Mouse (Mus musculus) embryonic facial prominence, embryonic 14.5 days (tissue): ENCODE measurements at regions not wholly inside any gene's neighbourhood (a gene's known extent, or its start where the extent isn't known, plus 50 kb on each side); places are given as distances from the start of the nearest gene placed in this dataset.

Source experiments
- ATAC-seq: fragments of 200-750 bp; cut with Nextera tagmentation; 2 replicates; pipeline ENCODE4 v1.8.0; 2017; ENCODE audit warnings: low read depth, moderate number of reproducible peaks, moderate TSS enrichment
- DNase-seq: peaks from one replicate; pipeline ENCODE4 v3.0.0-alpha.2; 2015; ENCODE audit warnings: low spot score
- H3K27ac ChIP-seq: fragments of 300-500 bp; sonication (generic); replicated peaks from 2 replicates; pipeline ENCODE4 v1.5.1; 2014; ENCODE audit warnings: low read depth, mild to moderate bottlenecking, low read length, moderate library complexity
- H3K27me3 ChIP-seq: fragments of 300-500 bp; sonication (generic); replicated peaks from 2 replicates; pipeline ENCODE4 v1.6.1; 2014; ENCODE audit warnings: low read length; ENCODE audit not compliant: control insufficient read depth, insufficient read depth
- H3K36me3 ChIP-seq: fragments of 300-500 bp; sonication (generic); 2 replicates; pipeline ENCODE4 v1.6.1; 2014; ENCODE audit warnings: low read length, mixed read lengths; ENCODE audit not compliant: control insufficient read depth, insufficient read depth
- H3K4me1 ChIP-seq: fragments of 300-500 bp; sonication (generic); 2 replicates; pipeline ENCODE4 v1.6.1; 2014; ENCODE audit warnings: antibody characterized with exemption, low read length; ENCODE audit not compliant: control insufficient read depth, insufficient read depth
- H3K4me2 ChIP-seq: fragments of 300-500 bp; sonication (generic); 2 replicates; pipeline ENCODE4 v1.6.1; 2014; ENCODE audit warnings: low read depth, mild to moderate bottlenecking, low read length, moderate library complexity, mixed read lengths
- H3K4me3 ChIP-seq: fragments of 300-500 bp; sonication (generic); 2 replicates; pipeline ENCODE4 v1.5.1; 2014; ENCODE audit warnings: low read depth, mild to moderate bottlenecking, low read length
- H3K9ac ChIP-seq: fragments of 300-500 bp; sonication (generic); 2 replicates; pipeline ENCODE4 v1.6.1; 2014; ENCODE audit warnings: low read depth, mild to moderate bottlenecking, low read length, moderate library complexity, mixed read lengths
- H3K9me3 ChIP-seq: fragments of 300-500 bp; sonication (generic); 2 replicates; pipeline ENCODE4 v1.6.1; 2016; ENCODE audit warnings: low read length; ENCODE audit not compliant: control insufficient read depth
- WGBS: fragments of 180-500 bp; shearing (Covaris S2); extraction: QIAGEN DNeasy Blood & Tissue Kit; methylation state at CpG from one replicate; pipeline ENCODE4 v1.1.7; 2014; 5-methylcytosine and 5-hydroxymethylcytosine counted together

- ATAC-seq (no peak), DNase-seq (no peak)
- Histone ChIP-seq H3K27ac (no peak overlapping the region), H3K9me3 (no peaks in the 10 kb centered on the region), H3K4me3 (no peak overlapping the region), H3K9ac (no peak overlapping the region), H3K4me1 (0 out of 2 replicates have a peak, but pooled peaks cover 5% of the 10 kb centered on the region), H3K27me3 (0 out of 2 replicates have a peak, but pooled peaks cover 6% of the 10 kb centered on the region), H3K36me3 (no peaks in the 10 kb centered on the region), H3K4me2 (no peak overlapping the region)
- 85% methylated on average over 1 of the region's 1 CpGs for WGBS
Observed at GRCm38 (mm10) chr14:54068684-54069083, 185.2 kb downstream of the Dad1 start.

- H3K36me3 ChIP-seq, result no peaks in the 10 kb centered on the region
- 75% methylated on average over 4 of the region's 4 CpGs for WGBS
- H3K9ac ChIP-seq, result no peak overlapping the region
- no peak overlapping the region for H3K4me3 ChIP-seq
- no peak overlapping the region for H3K27ac ChIP-seq
- H3K4me1 ChIP-seq, result 0 out of 2 replicates have a peak, but pooled peaks cover 5% of the 10 kb centered on the region
- DNase-seq (no peak), ATAC-seq (no peak)
- H3K4me2 ChIP-seq, result no peak overlapping the region
- no peaks in the 10 kb centered on the region for H3K9me3 ChIP-seq
- H3K27me3 ChIP-seq, result 0 out of 2 replicates have a peak, but pooled peaks cover 7% of the 10 kb centered on the region
Observed at GRCm38 (mm10) chr14:54065466-54065865, 188.4 kb downstream of the Dad1 start.

DNA sequence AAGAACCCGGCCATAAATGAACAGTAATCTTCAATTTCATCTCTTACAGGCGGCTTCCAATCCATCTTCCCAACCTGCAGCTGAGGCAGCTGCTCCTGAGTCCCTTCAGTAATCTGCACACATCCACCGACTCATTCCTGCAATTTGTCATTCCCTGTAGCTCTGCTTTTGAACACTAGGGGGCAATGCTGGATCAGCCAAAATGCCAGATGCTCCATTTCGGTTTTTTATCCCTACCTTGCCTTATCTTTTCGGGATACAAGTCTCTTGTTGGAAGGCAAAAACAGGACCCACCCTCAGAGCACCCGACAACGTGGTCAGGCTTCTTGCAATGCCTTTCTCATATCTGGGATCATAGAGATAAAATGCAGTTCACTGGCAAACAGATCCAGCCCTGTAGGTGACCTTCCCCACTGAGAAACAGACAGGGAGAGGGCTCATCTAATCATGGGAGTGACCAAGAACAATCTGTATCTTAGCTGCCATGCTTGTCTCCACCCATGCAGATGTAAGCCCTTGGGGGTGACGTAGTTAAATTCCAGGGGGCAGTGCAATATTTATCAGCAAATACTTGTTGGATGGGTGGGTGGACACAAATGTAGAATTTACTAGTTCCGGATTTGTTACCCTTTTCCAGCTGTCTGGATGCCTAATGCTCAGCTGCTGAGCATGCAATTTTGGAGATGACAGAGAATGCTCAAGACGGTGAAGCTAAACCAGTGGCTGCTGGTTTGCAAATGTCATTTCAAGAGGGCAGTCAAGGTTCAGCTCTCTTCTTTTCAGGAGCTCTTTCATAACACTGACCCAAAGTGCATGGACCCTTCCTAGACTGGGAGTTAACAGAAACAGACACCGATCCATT, 189.1 kb downstream of the Dad1 start:
- Histone ChIP-seq H3K27ac (no peak overlapping the region), H3K4me3 (no peak overlapping the region), H3K9ac (no peak overlapping the region), H3K4me1 (0 out of 2 replicates have a peak, but pooled peaks cover 5% of the 10 kb centered on the region), H3K36me3 (no peaks in the 10 kb centered on the region), H3K27me3 (0 out of 2 replicates have a peak, but pooled peaks cover 7% of the 10 kb centered on the region), H3K4me2 (no peak overlapping the region), H3K9me3 (no peaks in the 10 kb centered on the region)
- DNase-seq, result peak; percentile 66
- 0 out of 2 replicates have a peak, but pooled peaks have one; percentile 36 for ATAC-seq
- 24% methylated on average over 11 of the region's 11 CpGs for WGBS

- 0 out of 2 replicates have a peak, but pooled peaks cover 5% of the 10 kb centered on the region for H3K4me1 ChIP-seq
- no peak overlapping the region for H3K4me2 ChIP-seq
- no peak overlapping the region for H3K4me3 ChIP-seq
- ATAC-seq (no peak), DNase-seq (peak; percentile 14)
- H3K27ac ChIP-seq, result no peak overlapping the region
- no peak overlapping the region for H3K9ac ChIP-seq
- no peaks in the 10 kb centered on the region for H3K36me3 ChIP-seq
- H3K27me3 ChIP-seq, result 0 out of 2 replicates have a peak, but pooled peaks cover 7% of the 10 kb centered on the region
- 30% methylated on average over 3 of the region's 3 CpGs for WGBS
- H3K9me3 ChIP-seq, result no peaks in the 10 kb centered on the region
Observed at GRCm38 (mm10) chr14:54061570-54061969, 192.3 kb downstream of the Dad1 start.

- ATAC-seq, result peak; percentile 87
- H3K27me3 ChIP-seq, result 0 out of 2 replicates have a peak, but pooled peaks cover 7% of the 10 kb centered on the region
- WGBS, result 21% methylated on average over 4 of the region's 4 CpGs
- peak; percentile 93 for DNase-seq
- no peak overlapping the region for H3K9ac ChIP-seq
- H3K9me3 ChIP-seq, result no peaks in the 10 kb centered on the region
- H3K4me2 ChIP-seq, result no peak overlapping the region
- H3K4me3 ChIP-seq, result no peak overlapping the region
- no peak overlapping the region for H3K27ac ChIP-seq
- H3K4me1 ChIP-seq, result 0 out of 2 replicates have a peak, but pooled peaks cover 1% of the 10 kb centered on the region
- no peaks in the 10 kb centered on the region for H3K36me3 ChIP-seq
Observed at GRCm38 (mm10) chr14:54059776-54060175, 194.1 kb downstream of the Dad1 start.

GRCm38 (mm10) chr14:54059096-54059495, 194.8 kb downstream of the Dad1 start:
- H3K9me3 ChIP-seq, result no peaks in the 10 kb centered on the region
- no peak for DNase-seq
- H3K9ac ChIP-seq, result no peak overlapping the region
- no peak for ATAC-seq
- 0 out of 2 replicates have a peak, but pooled peaks cover 5% of the 10 kb centered on the region for H3K27me3 ChIP-seq
- no peak overlapping the region for H3K4me3 ChIP-seq
- 83% methylated on average over 6 of the region's 6 CpGs for WGBS
- H3K36me3 ChIP-seq, result no peaks in the 10 kb centered on the region
- H3K27ac ChIP-seq, result no peak overlapping the region
- no peaks in the 10 kb centered on the region for H3K4me1 ChIP-seq
- H3K4me2 ChIP-seq, result no peak overlapping the region

- ATAC-seq, result no peak
- Histone ChIP-seq H3K9me3 (no peaks in the 10 kb centered on the region), H3K4me1 (no peaks in the 10 kb centered on the region), H3K27me3 (no peaks in the 10 kb centered on the region), H3K4me3 (no peak overlapping the region), H3K27ac (no peak overlapping the region), H3K4me2 (no peak overlapping the region), H3K9ac (no peak overlapping the region), H3K36me3 (no peaks in the 10 kb centered on the region)
- DNase-seq, result no peak
- WGBS, result 77% methylated on average over 7 of the region's 7 CpGs
Observed at GRCm38 (mm10) chr14:54056691-54057090, 197.2 kb downstream of the Dad1 start.

DNA sequence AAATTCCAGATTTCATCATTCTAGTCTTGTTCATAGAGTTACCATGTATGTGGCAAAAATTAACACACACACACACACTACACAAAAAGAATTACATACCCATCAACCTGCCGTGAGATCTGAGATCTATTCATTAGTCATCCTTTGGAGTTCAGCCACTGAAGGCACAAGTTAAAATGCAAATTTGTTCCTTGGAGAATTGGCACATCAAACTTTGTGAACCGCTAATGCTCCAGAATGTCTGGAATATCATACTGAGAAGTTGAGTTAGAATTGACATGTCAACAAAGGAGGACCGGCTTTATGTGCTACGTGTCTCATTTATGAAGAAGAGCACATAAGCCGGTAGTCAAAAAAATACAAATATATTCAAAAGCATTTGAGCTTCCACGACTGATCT, 198.5 kb downstream of the Dad1 start:
- Histone ChIP-seq H3K27ac (no peak overlapping the region), H3K4me3 (no peak overlapping the region), H3K9me3 (no peaks in the 10 kb centered on the region), H3K4me1 (no peaks in the 10 kb centered on the region), H3K9ac (no peak overlapping the region), H3K27me3 (no peaks in the 10 kb centered on the region), H3K4me2 (no peak overlapping the region), H3K36me3 (no peaks in the 10 kb centered on the region)
- 74% methylated on average over 6 of the region's 6 CpGs for WGBS
- ATAC-seq (no peak), DNase-seq (no peak)
